Mouse (Mus musculus): Measurements from ENCODE around the gene Olfr1378.

GRCm38 (mm10) chr11:50952290-50952689, 14.0 kb upstream of the Olfr1378 start:
- no peak for TF ChIP-seq CTCF (IDR thresholded peaks at IDR 0.05; ENCODE audit: control insufficient read depth, insufficient read depth, low read length)
- TF ChIP-seq POLR2A (IDR thresholded peaks at IDR 0.05; ENCODE audit: borderline replicate concordance, control insufficient read depth, low read depth, low read length): no peak
